Mouse (Mus musculus): Measurements from ENCODE around the gene Tprn.
A peak's percentile ranks its signal among the peaks of the same experiment; 100 is the strongest.

- TF ChIP-seq CTCF (IDR thresholded peaks at IDR 0.05; ENCODE audit: low read depth), result no peak
- TF ChIP-seq EP300 (IDR thresholded peaks at IDR 0.05; ENCODE audit: low read depth), result peak; percentile 55
Measured at GRCm38 (mm10) chr2:25255284-25255779, 7.1 kb upstream of the Tprn start, which contains the start of gene Tmem203.

Measured in liver, embryonic 14.5 days (tissue).